Mouse (Mus musculus): ENCODE measurements at regions not wholly inside any gene's neighbourhood (a gene's known extent, or its start where the extent isn't known, plus 50 kb on each side); places are given as distances from the start of the nearest gene placed in this dataset.

DNA sequence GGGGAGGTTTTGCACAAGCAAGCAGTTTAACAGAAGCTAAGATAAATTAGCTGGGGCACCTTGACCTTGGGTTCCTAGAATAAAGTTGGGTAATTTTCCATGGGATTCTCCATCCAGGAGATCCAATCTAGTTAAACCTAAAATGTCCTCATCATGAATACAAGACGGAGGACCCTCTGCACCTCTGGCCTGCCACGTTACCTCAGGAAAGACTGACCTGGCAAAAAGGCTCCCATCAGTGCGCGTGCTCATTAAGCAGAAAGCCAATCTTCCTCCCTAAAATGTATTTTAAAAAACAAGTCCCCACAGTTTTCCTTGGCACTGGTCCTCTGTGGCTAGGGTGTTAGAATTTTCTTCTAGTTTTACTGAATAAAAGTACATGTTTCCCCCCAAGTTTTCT is 134.9 kb downstream of the Foxo1 start:
- no peak for ATAC-seq (replicated peaks)
- no peak overlapping the region for H3K4me2 ChIP-seq (replicated peaks)
- WGBS = 95% methylated on average over 4 of the region's 4 CpGs

More for the DNA sequence above, 134.9 kb downstream of the Foxo1 start:
- Histone ChIP-seq H3K4me1 (peaks cover 12% of the 10 kb centered on the region), H3K4me3 (no peak overlapping the region), H3K27me3 (no peaks in the 10 kb centered on the region), H3K27ac (replicated peaks) (no peak overlapping the region), H3K9me3 (no peaks in the 10 kb centered on the region), H3K36me3 (no peaks in the 10 kb centered on the region), H3K9ac (replicated peaks) (no peak overlapping the region)

All from forebrain, embryonic 15.5 days (tissue).